Mouse (Mus musculus) G1E (cell line): ENCODE data around the gene Gm45837.

ENCODE experiments used
- CTCF ChIP-seq: IDR thresholded peaks from 2 replicates; pipeline ENCODE4 v1.5.1; 2012; ENCODE audit warnings: low read depth, low read length, inconsistent platforms, mixed read lengths
- GATA1 ChIP-seq: IDR thresholded peaks from 2 replicates; pipeline ENCODE4 v1.6.1; 2012; ENCODE audit warnings: borderline replicate concordance, low read length, inconsistent platforms, mixed read lengths
- POLR2AphosphoS5 ChIP-seq: IDR thresholded peaks from 2 replicates; pipeline ENCODE4 v1.6.1; 2012; ENCODE audit warnings: low read depth, low read length, inconsistent platforms; ENCODE audit not compliant: insufficient replicate concordance
- TAL1 ChIP-seq: conservative IDR thresholded peaks from 2 replicates; pipeline ENCODE4 v1.6.1; 2012; ENCODE audit warnings: low read depth, low read length, inconsistent platforms, mixed read lengths

DNA sequence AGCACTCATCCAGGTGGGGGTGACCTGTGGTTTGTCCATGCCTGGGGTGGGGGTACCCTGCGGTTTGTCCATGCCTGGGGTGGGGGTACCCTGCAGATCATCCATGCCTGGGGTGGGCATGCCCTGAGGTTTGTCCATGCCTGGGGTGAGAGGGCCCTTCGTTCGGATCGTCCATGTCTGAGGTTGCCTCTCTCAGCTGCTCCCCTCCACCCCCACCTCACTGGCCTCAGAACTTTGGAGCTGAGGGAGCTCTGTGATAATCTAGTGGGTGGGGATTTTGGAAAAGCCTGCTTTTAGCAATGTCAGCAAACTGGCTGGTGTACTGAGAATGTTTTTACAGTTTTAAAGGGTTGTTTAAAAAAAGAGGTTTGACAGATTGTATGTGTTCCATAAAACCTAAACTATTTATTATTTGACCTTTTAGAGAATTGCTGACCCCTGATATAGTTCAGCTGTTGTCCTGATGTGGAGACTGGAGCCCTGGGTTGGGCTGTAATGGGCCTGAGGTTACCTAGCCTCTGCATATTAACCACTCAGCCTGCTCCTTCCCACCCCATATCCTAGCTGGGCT lies 18.7 kb upstream of the Gm45837 start:
- TF ChIP-seq POLR2AphosphoS5 = no peak
- TF ChIP-seq CTCF = no peak
- TF ChIP-seq GATA1 = no peak
- no peak for TF ChIP-seq TAL1
